22 mouse cellular contexts compared by ENCODE assay signal in genomic region chr12:55565206-55565605, GRCm38 (mm10). TPM values are rescaled to one million over a fixed set of nuclear protein-coding genes. Genes with fewer than 3 reads are reported as not detected.
"Had no signal": no experiment of that assay in that cellular context is flagged by ENCODE, and none has a peak within 500 bp of the region (broad histone marks: within the 10 kb centered on the region; RNA-seq: fewer than 3 reads in every experiment).

Gene Aldoart2, plus strand, starts transcription at chr12:55565239.

- H3K36me3 ChIP-seq: limb, embryonic 10.5 days; liver, embryonic 12.5 days; lung, embryonic 15.5 days; midbrain, embryonic 15.5 days; neural tube, embryonic 12.5 days had no signal

- H3K4me3 ChIP-seq: layer of hippocampus, adult 2 months; limb, embryonic 10.5 days; liver, embryonic 12.5 days; lung, embryonic 15.5 days; midbrain, embryonic 15.5 days; neural tube, embryonic 12.5 days had no signal

- H3K4me2 ChIP-seq: liver, embryonic 12.5 days; lung, embryonic 15.5 days; midbrain, embryonic 11.5 days; midbrain, embryonic 15.5 days; neural tube, embryonic 12.5 days had no signal

- H3K27ac ChIP-seq: layer of hippocampus, adult 2 months; limb, embryonic 10.5 days; liver, embryonic 12.5 days; lung, embryonic 15.5 days; macrophage; midbrain, embryonic 15.5 days; neural tube, embryonic 12.5 days had no signal

- DNase-seq: kidney, adult 18-20 months; kidney, postnatal 10 days; kidney, postnatal 4 days; lung, postnatal 14 days; retina, postnatal 1 day; right cerebral cortex, postnatal 4 days; spleen, adult 18-20 months had no signal

- H3K9me3 ChIP-seq: limb, embryonic 10.5 days; lung, embryonic 15.5 days; midbrain, embryonic 15.5 days; neural tube, embryonic 12.5 days had no signal

- ATAC-seq: liver, embryonic 12.5 days; midbrain, embryonic 15.5 days had no signal

- H3K27me3 ChIP-seq: lung, embryonic 15.5 days; midbrain, embryonic 15.5 days; neural tube, embryonic 12.5 days had no signal

- H3K9ac ChIP-seq: liver, embryonic 12.5 days; lung, embryonic 15.5 days; midbrain, embryonic 15.5 days; neural tube, embryonic 12.5 days had no signal

RNA-seq across cellular contexts. Expression of gene Aldoart2, which starts in this region (rescaled TPM):
- total RNA-seq: layer of hippocampus, adult 2 months; monocyte, adult 5-6 weeks; neutrophil, adult 5-6 weeks had no signal
- polyA plus RNA-seq: kidney, embryonic 14.5 days; limb, embryonic 10.5 days; limb, embryonic 14.5 days; liver, embryonic 12.5 days; liver, embryonic 16.5 days; lung, embryonic 15.5 days; macrophage; midbrain, embryonic 11.5 days; midbrain, embryonic 15.5 days; neural tube, embryonic 12.5 days; stomach, embryonic 14.5 days; thymus, postnatal 0 days had no signal
